Mouse (Mus musculus) heart, postnatal 0 days (tissue): ENCODE measurements around the gene Cd93. TPM values are rescaled to one million over a fixed set of nuclear protein-coding genes. Genes with fewer than 3 reads are reported as not detected.

Source experiments
- ATAC-seq: fragments of 200-750 bp; cut with Nextera tagmentation; 2 replicates; pipeline ENCODE4 v1.8.0; 2017; ENCODE audit warnings: low read depth, moderate number of reproducible peaks, moderate library complexity; ENCODE audit not compliant: insufficient read depth
- DNase-seq: peaks from one replicate; pipeline ENCODE4 v3.0.0-alpha.2; 2016; ENCODE audit warnings: low spot score
- H3K27ac ChIP-seq: fragments of 300-500 bp; sonication (generic); 2 replicates; pipeline ENCODE4 v1.5.1; 2014; ENCODE audit warnings: low read depth, mild to moderate bottlenecking
- H3K27me3 ChIP-seq: fragments of 300-500 bp; sonication (generic); 2 replicates; pipeline ENCODE4 v1.6.1; 2014; ENCODE audit warnings: low read length, mixed read lengths; ENCODE audit not compliant: control insufficient read depth, insufficient read depth
- H3K36me3 ChIP-seq: fragments of 300-500 bp; sonication (generic); replicated peaks from 2 replicates; pipeline ENCODE4 v1.6.1; 2014; ENCODE audit warnings: low read length, mixed read lengths; ENCODE audit not compliant: control insufficient read depth, insufficient read depth
- H3K4me1 ChIP-seq: fragments of 300-500 bp; sonication (generic); 2 replicates; pipeline ENCODE4 v1.6.1; 2014; ENCODE audit warnings: antibody characterized with exemption; ENCODE audit not compliant: control insufficient read depth, insufficient read depth
- H3K4me2 ChIP-seq: fragments of 300-500 bp; sonication (generic); 2 replicates; pipeline ENCODE4 v1.6.1; 2014; ENCODE audit warnings: low read depth, mild to moderate bottlenecking, low read length, moderate library complexity
- H3K4me3 ChIP-seq: fragments of 300-500 bp; sonication (generic); 2 replicates; pipeline ENCODE4 v1.5.1; 2014; ENCODE audit warnings: low read depth, low read length
- H3K9ac ChIP-seq: fragments of 300-500 bp; sonication (generic); replicated peaks from 2 replicates; pipeline ENCODE4 v1.6.1; 2014; ENCODE audit warnings: low read depth, low read length, mixed read lengths
- H3K9me3 ChIP-seq: fragments of 300-500 bp; sonication (generic); replicated peaks from 2 replicates; pipeline ENCODE4 v1.6.1; 2016; ENCODE audit warnings: low read length; ENCODE audit not compliant: control insufficient read depth
- CTCF ChIP-seq: IDR thresholded peaks from 2 replicates; pipeline ENCODE4 v1.5.1; 2016; ENCODE audit warnings: antibody characterized with exemption, control low read depth, low read depth
- EP300 ChIP-seq: IDR thresholded peaks from 2 replicates; pipeline ENCODE4 v1.6.1; 2016; ENCODE audit warnings: antibody characterized with exemption, low read depth
- WGBS: fragments of 180-500 bp; shearing (Covaris S2); extraction: QIAGEN DNeasy Blood & Tissue Kit; methylation state at CpG from one replicate; pipeline ENCODE4 v1.1.7; 2014; 5-methylcytosine and 5-hydroxymethylcytosine counted together
- polyA plus RNA-seq: library from polyadenylated mRNA; unstranded; fragments of >200 nt; fragmentation: Nextera tagmentation; extraction: Ambion mirVana; gene quantifications from 2 replicates; pipeline ENCODE4 v1.2.1, GENCODE M21; 2015
- total RNA-seq: library from RNA; depleted of rRNA; stranded (reverse); fragments of >200 nt; gene quantifications from 2 replicates; pipeline ENCODE4 v1.2.3, GENCODE M21; 2014; ENCODE audit warnings: low replicate concordance

Cd93 gene
- total and polyA plus RNA-seq, 2 experiments from 2014 or later = 21.2 to 106 TPM

GRCm38 (mm10) chr2:148402227-148402626, 41.1 kb downstream of the Cd93 start:
- TF ChIP-seq EP300 (no peak), CTCF (no peak)
- ATAC-seq (no peak), DNase-seq (no peak)
- Histone ChIP-seq H3K9ac (no peak overlapping the region), H3K36me3 (no peaks in the 10 kb centered on the region), H3K4me2 (no peak overlapping the region), H3K27me3 (peaks cover 18% of the 10 kb centered on the region), H3K27ac (no peak overlapping the region), H3K4me1 (peaks cover 11% of the 10 kb centered on the region; the same call in 1 of the 2 replicates), H3K9me3 (no peaks in the 10 kb centered on the region), H3K4me3 (no peak overlapping the region)
- 80% methylated on average over 1 of the region's 1 CpGs for WGBS

- no peak for DNase-seq
- 89% methylated on average over 5 of the region's 5 CpGs for WGBS
- Histone ChIP-seq H3K9me3 (no peaks in the 10 kb centered on the region), H3K27me3 (peaks cover 17% of the 10 kb centered on the region), H3K9ac (no peak overlapping the region), H3K4me3 (no peak overlapping the region), H3K27ac (no peak overlapping the region), H3K4me2 (no peak overlapping the region), H3K36me3 (no peaks in the 10 kb centered on the region), H3K4me1 (peaks cover 20% of the 10 kb centered on the region)
- TF ChIP-seq EP300 (no peak), CTCF (no peak)
- ATAC-seq = no peak
Measured at GRCm38 (mm10) chr2:148398901-148399685, 44.3 kb downstream of the Cd93 start.

- Histone ChIP-seq H3K27me3 (peaks cover 17% of the 10 kb centered on the region), H3K4me1 (peaks cover 20% of the 10 kb centered on the region), H3K4me2 (no peak overlapping the region), H3K9ac (no peak overlapping the region), H3K27ac (peak overlapping the region; percentile 18), H3K9me3 (no peaks in the 10 kb centered on the region), H3K4me3 (no peak overlapping the region), H3K36me3 (no peaks in the 10 kb centered on the region)
- TF ChIP-seq EP300 (no peak), CTCF (no peak)
- WGBS = 16% methylated on average over 1 of the region's 1 CpGs
- DNase-seq (peak; percentile 34), ATAC-seq (peak; percentile 49; the same call in 1 of the 2 replicates)
Measured at GRCm38 (mm10) chr2:148397784-148398100, 45.6 kb downstream of the Cd93 start.

DNA sequence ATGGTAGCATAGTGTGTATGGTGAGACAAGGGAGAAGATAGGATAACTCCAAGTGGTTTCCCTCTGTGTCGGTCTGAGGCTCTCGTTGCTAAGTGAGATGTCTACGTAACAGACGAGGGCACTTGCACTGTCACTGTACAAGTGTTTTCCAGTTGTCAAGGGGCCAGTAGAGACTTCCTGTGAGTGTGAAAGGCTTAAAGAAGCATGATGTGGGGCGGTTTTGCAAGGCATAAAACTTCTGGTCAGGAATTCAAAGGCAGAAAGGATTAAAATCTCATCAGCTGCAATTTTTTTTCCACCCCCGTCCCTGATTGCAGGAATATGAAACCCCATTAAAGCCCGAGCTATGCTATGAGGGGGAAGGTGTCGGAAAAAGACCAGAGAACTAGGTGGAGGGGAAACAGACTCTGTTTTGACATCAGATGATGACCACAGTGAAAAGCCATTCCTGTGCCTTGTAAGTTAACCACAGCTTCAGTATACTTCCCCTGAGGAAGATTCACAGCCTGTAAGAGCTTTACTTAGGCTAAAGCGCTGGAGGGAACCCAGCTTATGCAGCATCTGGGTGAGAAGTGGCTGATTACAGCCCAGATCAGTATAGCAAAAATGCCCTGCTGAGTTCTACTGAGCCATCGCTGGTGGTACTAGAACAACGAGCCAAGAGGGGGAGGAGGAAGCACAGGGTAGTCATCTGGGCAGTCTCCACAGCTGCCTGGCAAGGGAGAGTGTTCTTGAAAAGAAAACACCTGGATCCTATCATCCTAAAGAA, 46.2 kb downstream of the Cd93 start:
- peak overlapping the region; percentile 18 for H3K27ac ChIP-seq
- TF ChIP-seq CTCF (no peak), EP300 (no peak)
- H3K9me3 ChIP-seq = no peaks in the 10 kb centered on the region
- peak; percentile 14; the same call in 1 of the 2 replicates for ATAC-seq
- H3K9ac ChIP-seq = no peak overlapping the region
- WGBS = 35% methylated on average over 11 of the region's 11 CpGs
- DNase-seq = peak; percentile 22
- H3K4me1 ChIP-seq = peaks cover 20% of the 10 kb centered on the region
- no peak overlapping the region for H3K4me3 ChIP-seq
- no peaks in the 10 kb centered on the region for H3K36me3 ChIP-seq
- peaks cover 17% of the 10 kb centered on the region for H3K27me3 ChIP-seq
- H3K4me2 ChIP-seq = no peak overlapping the region

- Histone ChIP-seq H3K9me3 (no peaks in the 10 kb centered on the region), H3K27ac (no peak overlapping the region), H3K4me2 (no peak overlapping the region), H3K36me3 (no peaks in the 10 kb centered on the region), H3K4me3 (no peak overlapping the region), H3K9ac (no peak overlapping the region), H3K27me3 (peaks cover 17% of the 10 kb centered on the region), H3K4me1 (peaks cover 20% of the 10 kb centered on the region)
- no peak for DNase-seq
- ATAC-seq = no peak
- no peak for TF ChIP-seq CTCF
- no peak for TF ChIP-seq EP300
- WGBS = 63% methylated on average over 10 of the region's 10 CpGs
Measured at GRCm38 (mm10) chr2:148396209-148396608, 47.2 kb downstream of the Cd93 start.
